Mouse (Mus musculus): ENCODE results near the gene Nck1. TPM values are rescaled to one million over a fixed set of nuclear protein-coding genes. Genes with fewer than 3 reads are reported as not detected.

Gene Nck1
- polyA plus RNA-seq, 1 experiment, result 0.13 TPM

GRCm38 (mm10) chr9:100481626-100482025 is 64.3 kb downstream of the Nck1 start:
- H3K36me3 ChIP-seq (ENCODE audit: control insufficient read depth), result no peaks in the 10 kb centered on the region
- peaks cover 6% of the 10 kb centered on the region for H3K9me3 ChIP-seq (ENCODE audit: control insufficient read depth, low read length)
- H3K4me3 ChIP-seq (replicated peaks), result no peak overlapping the region
- no peak for TF ChIP-seq GATA1 (IDR thresholded peaks at IDR 0.05; ENCODE audit: low read length)
- no peak for TF ChIP-seq TAL1 (IDR thresholded peaks at IDR 0.05; ENCODE audit: low read length)
- H3K4me1 ChIP-seq (ENCODE audit: control insufficient read depth), result peaks cover 2% of the 10 kb centered on the region; the same call in 1 of the 2 replicates
- H3K27me3 ChIP-seq (ENCODE audit: control insufficient read depth), result no peaks in the 10 kb centered on the region

- no peaks in the 10 kb centered on the region for H3K36me3 ChIP-seq (ENCODE audit: control insufficient read depth)
- no peak for TF ChIP-seq TAL1 (IDR thresholded peaks at IDR 0.05; ENCODE audit: low read length)
- no peak for TF ChIP-seq GATA1 (IDR thresholded peaks at IDR 0.05; ENCODE audit: low read length)
- no peaks in the 10 kb centered on the region for H3K27me3 ChIP-seq (ENCODE audit: control insufficient read depth)
- peaks cover 8% of the 10 kb centered on the region for H3K9me3 ChIP-seq (ENCODE audit: control insufficient read depth, low read length)
- no peak overlapping the region for H3K4me3 ChIP-seq (replicated peaks)
- no peaks in the 10 kb centered on the region; the same call in 1 of the 2 replicates for H3K4me1 ChIP-seq (ENCODE audit: control insufficient read depth)
Observed at GRCm38 (mm10) chr9:100474056-100474455, 71.9 kb downstream of the Nck1 start.

- Histone ChIP-seq H3K9me3 (ENCODE audit: control insufficient read depth, low read length) (peaks cover 8% of the 10 kb centered on the region), H3K4me3 (replicated peaks) (no peak overlapping the region), H3K27me3 (ENCODE audit: control insufficient read depth) (no peaks in the 10 kb centered on the region), H3K4me1 (ENCODE audit: control insufficient read depth) (no peaks in the 10 kb centered on the region; the same call in 1 of the 2 replicates), H3K36me3 (ENCODE audit: control insufficient read depth) (no peaks in the 10 kb centered on the region)
- TF ChIP-seq GATA1 (IDR thresholded peaks at IDR 0.05; ENCODE audit: low read length), result no peak
- TF ChIP-seq TAL1 (IDR thresholded peaks at IDR 0.05; ENCODE audit: low read length), result no peak
Observed at GRCm38 (mm10) chr9:100473361-100473760, 72.6 kb downstream of the Nck1 start.

- no peaks in the 10 kb centered on the region for H3K36me3 ChIP-seq (ENCODE audit: control insufficient read depth)
- TF ChIP-seq TAL1 (IDR thresholded peaks at IDR 0.05; ENCODE audit: low read length) (no peak), GATA1 (IDR thresholded peaks at IDR 0.05; ENCODE audit: low read length) (no peak)
Observed at GRCm38 (mm10) chr9:100472931-100473330, 73.0 kb downstream of the Nck1 start.

GRCm38 (mm10) chr9:100471605-100471953 is 74.4 kb downstream of the Nck1 start:
- Histone ChIP-seq H3K4me1 (ENCODE audit: control insufficient read depth) (no peaks in the 10 kb centered on the region; the same call in 1 of the 2 replicates), H3K36me3 (ENCODE audit: control insufficient read depth) (no peaks in the 10 kb centered on the region), H3K4me3 (replicated peaks) (no peak overlapping the region), H3K9me3 (ENCODE audit: control insufficient read depth, low read length) (peaks cover 2% of the 10 kb centered on the region), H3K27me3 (ENCODE audit: control insufficient read depth) (no peaks in the 10 kb centered on the region)
- TF ChIP-seq GATA1 (IDR thresholded peaks at IDR 0.05; ENCODE audit: low read length) (no peak), TAL1 (IDR thresholded peaks at IDR 0.05; ENCODE audit: low read length) (no peak)

More at GRCm38 (mm10) chr9:100472931-100473330, 73.0 kb downstream of the Nck1 start:
- Histone ChIP-seq H3K4me3 (replicated peaks) (no peak overlapping the region), H3K4me1 (ENCODE audit: control insufficient read depth) (no peaks in the 10 kb centered on the region; the same call in 1 of the 2 replicates), H3K27me3 (ENCODE audit: control insufficient read depth) (no peaks in the 10 kb centered on the region), H3K9me3 (ENCODE audit: control insufficient read depth, low read length) (peaks cover 8% of the 10 kb centered on the region)

- H3K27me3 ChIP-seq (ENCODE audit: control insufficient read depth), result no peaks in the 10 kb centered on the region
- no peaks in the 10 kb centered on the region; the same call in 1 of the 2 replicates for H3K4me1 ChIP-seq (ENCODE audit: control insufficient read depth)
- H3K4me3 ChIP-seq (replicated peaks), result no peak overlapping the region
- TF ChIP-seq TAL1 (IDR thresholded peaks at IDR 0.05; ENCODE audit: low read length) (no peak), GATA1 (IDR thresholded peaks at IDR 0.05; ENCODE audit: low read length) (no peak)
- H3K9me3 ChIP-seq (ENCODE audit: control insufficient read depth, low read length), result no peaks in the 10 kb centered on the region
- no peaks in the 10 kb centered on the region for H3K36me3 ChIP-seq (ENCODE audit: control insufficient read depth)
Observed at GRCm38 (mm10) chr9:100470936-100471604, 74.9 kb downstream of the Nck1 start.

- H3K27me3 ChIP-seq (ENCODE audit: control insufficient read depth), result no peaks in the 10 kb centered on the region
Observed at GRCm38 (mm10) chr9:100470228-100470627, 75.7 kb downstream of the Nck1 start.

GRCm38 (mm10) chr9:100469681-100470080 is 76.3 kb downstream of the Nck1 start:
- no peaks in the 10 kb centered on the region for H3K36me3 ChIP-seq (ENCODE audit: control insufficient read depth)
- no peak for TF ChIP-seq GATA1 (IDR thresholded peaks at IDR 0.05; ENCODE audit: low read length)
- no peak for TF ChIP-seq TAL1 (IDR thresholded peaks at IDR 0.05; ENCODE audit: low read length)
- no peaks in the 10 kb centered on the region; the same call in 1 of the 2 replicates for H3K4me1 ChIP-seq (ENCODE audit: control insufficient read depth)
- no peak overlapping the region for H3K4me3 ChIP-seq (replicated peaks)
- H3K27me3 ChIP-seq (ENCODE audit: control insufficient read depth), result no peaks in the 10 kb centered on the region
- no peaks in the 10 kb centered on the region for H3K9me3 ChIP-seq (ENCODE audit: control insufficient read depth, low read length)

More at GRCm38 (mm10) chr9:100470228-100470627, 75.7 kb downstream of the Nck1 start:
- TF ChIP-seq GATA1 (IDR thresholded peaks at IDR 0.05; ENCODE audit: low read length), result no peak
- no peak overlapping the region for H3K4me3 ChIP-seq (replicated peaks)
- no peaks in the 10 kb centered on the region; the same call in 1 of the 2 replicates for H3K4me1 ChIP-seq (ENCODE audit: control insufficient read depth)
- no peaks in the 10 kb centered on the region for H3K9me3 ChIP-seq (ENCODE audit: control insufficient read depth, low read length)
- no peaks in the 10 kb centered on the region for H3K36me3 ChIP-seq (ENCODE audit: control insufficient read depth)

- H3K36me3 ChIP-seq (ENCODE audit: control insufficient read depth), result no peaks in the 10 kb centered on the region
- TF ChIP-seq GATA1 (IDR thresholded peaks at IDR 0.05; ENCODE audit: low read length) (no peak), TAL1 (IDR thresholded peaks at IDR 0.05; ENCODE audit: low read length) (no peak)
- no peaks in the 10 kb centered on the region for H3K9me3 ChIP-seq (ENCODE audit: control insufficient read depth, low read length)
- H3K4me3 ChIP-seq (replicated peaks), result no peak overlapping the region
- H3K4me1 ChIP-seq (ENCODE audit: control insufficient read depth), result no peaks in the 10 kb centered on the region; the same call in 1 of the 2 replicates
- no peaks in the 10 kb centered on the region for H3K27me3 ChIP-seq (ENCODE audit: control insufficient read depth)
Observed at GRCm38 (mm10) chr9:100468151-100468550, 77.8 kb downstream of the Nck1 start.
